Mouse (Mus musculus): ENCODE results near the gene Smim5.
"Not testable (repeated sequence)": the region's sequence is repeated elsewhere in the genome, so short reads cannot be mapped to it uniquely, and the experiment has no call there.

Gene Smim5

DNA sequence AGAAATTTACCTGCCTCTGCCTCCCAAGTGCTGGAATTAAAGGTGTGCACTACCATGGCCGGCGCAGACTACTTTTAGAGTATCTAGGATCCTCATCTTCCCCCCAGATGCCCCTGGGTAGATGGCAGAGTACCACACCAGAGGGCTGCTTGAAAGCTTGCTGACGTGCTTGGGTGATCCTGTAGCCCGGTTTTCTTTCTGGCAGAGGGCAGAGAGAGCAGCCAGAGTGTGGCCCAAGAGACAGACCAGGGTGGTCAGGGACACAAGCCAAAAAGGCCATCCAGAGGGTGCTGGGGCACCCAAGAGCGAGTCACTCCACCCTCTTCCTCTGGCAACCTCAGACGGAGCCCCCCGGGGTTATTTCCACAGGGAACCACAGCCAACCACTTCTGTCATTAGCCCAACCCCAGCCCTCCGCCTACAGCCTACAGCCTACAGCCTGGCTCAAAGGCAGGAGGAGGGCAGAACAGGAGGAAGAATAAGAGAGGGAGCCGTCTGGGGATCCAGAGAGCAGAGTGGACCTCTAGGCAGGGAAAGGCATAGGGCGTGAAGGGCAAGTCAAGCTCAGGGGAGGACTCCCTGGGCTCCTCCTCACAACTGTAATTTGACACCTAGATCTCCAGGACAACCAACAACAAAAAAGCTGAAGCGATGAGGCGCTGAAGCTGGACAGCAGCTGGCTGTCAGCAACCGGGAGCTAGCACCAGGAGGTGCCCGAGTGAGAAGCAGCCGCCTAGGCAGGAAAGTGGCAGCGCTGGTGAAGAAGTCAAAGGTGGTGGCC lies at the start of gene Smim5:
Smim5 (plus strand) TSS at position 481 of the 781 bp plus-strand sequence.
- no peak for DNase-seq (ENCODE audit: low read depth, low spot score)

DNA sequence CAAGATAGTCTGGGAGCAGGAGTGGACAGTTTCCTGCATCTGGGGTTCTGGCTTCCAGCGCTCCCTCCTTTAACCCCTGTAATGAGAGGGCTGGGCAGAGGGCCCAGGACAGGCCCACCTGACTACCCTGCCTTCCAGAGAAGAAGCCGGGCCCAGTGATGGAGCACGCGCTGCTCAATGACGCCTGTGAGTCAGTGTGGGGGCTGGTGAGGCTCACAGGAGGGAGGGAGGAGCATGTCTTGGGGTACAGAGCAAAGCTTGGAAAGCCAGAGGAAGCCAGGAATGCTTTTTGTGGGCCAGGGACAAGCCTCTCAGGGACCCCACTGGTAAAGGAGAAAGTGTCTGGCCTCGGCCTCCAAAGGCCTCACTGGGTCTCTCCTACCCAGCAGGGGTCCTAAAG lies 45.1 kb upstream of the Smim5 start:
- no peak for DNase-seq (ENCODE audit: low read depth, low spot score)

DNA sequence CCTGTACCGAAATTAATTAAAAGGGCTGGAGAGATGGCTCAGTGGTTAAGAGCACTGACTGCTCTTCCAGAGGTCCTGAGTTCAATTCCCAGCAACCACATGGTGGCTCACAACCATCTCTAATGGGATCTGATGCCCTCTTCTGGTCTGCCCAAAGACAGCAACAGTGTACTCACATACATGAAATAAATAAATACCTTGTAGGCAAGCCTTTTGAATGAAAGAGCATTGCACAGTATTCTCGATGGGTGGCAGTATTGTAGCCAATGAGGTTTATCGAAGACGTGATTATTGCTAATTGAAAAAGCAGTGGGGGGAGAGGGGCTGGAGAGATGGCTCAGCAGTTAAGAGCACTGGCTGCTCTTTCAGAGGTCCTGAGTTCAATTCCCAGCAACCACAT lies 42.6 kb upstream of the Smim5 start:
- not testable (repeated sequence) for DNase-seq (ENCODE audit: low read depth, low spot score)

DNA sequence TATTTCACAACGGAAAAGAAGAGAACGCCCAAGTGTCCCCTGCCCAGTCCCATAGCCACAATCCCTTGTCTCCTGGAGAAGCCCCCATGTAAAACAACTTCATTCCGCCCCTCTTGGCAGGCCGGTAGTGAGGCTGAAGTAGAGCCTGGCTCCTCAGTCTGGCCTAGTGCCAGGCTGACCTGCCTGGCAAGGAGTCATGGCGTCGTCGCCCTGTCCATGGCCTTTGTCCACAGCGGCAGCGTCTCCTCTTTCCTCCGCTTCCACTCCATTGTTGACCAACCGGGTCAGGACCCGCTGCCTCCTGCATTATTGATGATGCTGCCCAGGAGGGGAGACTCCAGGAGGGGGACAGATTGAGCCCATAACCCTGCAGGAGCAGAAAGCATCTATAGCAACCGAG lies 41.8 kb upstream of the Smim5 start:
- DNase-seq (ENCODE audit: low read depth, low spot score) = no peak

DNA sequence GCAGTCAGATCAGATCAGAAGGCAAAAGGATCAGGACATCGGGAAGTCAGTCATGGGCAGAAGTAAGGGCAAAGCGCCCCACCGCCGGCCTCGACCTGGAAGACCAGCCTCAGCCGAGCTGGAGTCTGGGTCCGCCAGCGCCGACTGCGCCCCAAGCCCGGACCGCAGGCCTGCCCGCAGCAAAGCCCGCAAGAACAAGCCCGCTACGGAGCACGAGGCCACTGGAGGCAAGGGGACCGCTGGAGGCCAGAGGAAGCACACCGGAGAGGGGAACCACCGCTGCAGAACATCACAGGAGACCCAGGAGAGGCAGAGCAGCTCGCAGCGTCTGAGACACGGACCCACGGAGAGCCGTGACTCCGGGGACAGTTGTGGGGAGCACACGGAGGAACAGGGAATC lies 41.4 kb upstream of the Smim5 start, which contains the start of gene Myo15b:
Myo15b (plus strand) TSS at position 53 of the 400 bp plus-strand sequence.
- DNase-seq (ENCODE audit: low read depth, low spot score) = no peak

DNA sequence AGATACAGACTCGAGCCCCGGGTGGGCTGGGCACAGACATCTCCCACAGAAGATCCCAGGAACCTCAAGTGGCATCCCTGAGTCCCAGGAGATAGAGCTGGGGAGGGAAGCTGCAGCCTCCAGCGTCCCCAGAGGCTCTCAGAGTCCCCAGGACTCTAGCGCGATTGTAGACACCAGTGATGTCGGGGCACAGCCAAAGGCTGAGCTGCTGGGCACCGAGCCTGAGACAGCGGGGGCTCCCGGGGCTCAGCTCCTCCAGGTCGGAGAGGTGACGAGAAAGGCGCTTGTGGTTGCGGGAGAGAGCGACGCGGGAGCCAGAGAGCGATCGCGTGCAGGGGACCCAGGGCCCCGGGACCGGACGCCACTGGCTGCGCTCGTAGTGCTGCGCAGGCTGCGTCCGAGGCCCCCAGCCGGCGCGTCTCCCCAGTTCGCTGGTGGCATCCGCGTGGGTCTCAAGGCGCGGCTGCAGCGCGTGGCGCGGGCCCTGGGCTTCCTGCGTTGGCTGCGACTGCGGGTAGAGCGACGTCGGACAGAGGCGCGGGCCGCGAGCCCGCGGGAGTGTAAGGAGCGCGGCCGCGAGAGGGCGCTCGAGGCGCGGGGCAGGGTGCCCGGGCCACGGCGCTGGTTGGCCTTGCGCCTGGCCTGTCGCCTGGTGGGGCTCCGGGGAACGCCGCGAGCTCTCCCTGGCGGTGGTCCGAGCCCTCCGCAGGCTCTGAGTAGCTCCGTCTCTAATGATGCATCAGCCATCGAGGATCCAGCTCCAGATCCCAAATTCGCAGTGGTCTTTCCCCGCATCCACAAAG lies 40.4 kb upstream of the Smim5 start:
- DNase-seq (ENCODE audit: low read depth, low spot score) = peak; percentile 60

DNA sequence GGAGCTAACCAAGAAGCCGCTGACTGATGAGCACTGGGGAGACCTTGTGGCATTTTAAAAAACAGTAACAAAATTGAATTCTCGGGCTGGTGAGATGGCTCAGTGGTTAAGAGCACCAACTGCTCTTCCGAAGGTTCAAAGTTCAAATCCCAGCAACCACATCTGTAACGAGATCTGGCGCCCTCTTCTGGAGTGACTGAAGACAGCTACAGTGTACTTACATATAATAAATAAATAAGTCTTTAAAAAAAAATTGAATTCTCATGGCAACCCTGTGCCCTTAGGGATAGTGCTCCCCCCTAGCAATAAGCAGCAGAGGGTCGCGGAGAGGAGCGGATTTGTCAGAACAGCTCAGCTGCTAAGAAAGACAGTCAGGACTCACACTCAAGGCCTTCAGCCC lies 35.9 kb upstream of the Smim5 start:
- DNase-seq (ENCODE audit: low read depth, low spot score) = no peak

DNA sequence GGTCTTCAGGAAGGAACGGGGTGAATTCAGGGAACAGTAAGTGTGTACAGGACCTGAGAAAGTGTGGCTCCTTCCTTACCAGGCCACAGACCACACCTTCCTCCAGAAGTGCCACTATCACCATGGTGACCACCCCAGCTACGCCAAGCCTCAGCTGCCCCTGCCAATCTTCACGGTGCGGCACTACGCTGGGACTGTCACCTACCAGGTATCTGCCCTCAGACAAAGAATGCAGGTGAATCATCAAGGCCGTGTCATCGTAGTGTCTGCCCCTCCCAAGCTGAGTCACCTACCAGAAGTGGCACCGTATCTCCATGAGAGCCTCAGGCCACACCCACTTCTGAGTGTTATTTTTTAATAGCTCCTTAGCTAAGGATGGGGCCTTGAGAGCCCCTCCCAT lies 30.4 kb upstream of the Smim5 start:
- no peak for DNase-seq (ENCODE audit: low read depth, low spot score)

DNA sequence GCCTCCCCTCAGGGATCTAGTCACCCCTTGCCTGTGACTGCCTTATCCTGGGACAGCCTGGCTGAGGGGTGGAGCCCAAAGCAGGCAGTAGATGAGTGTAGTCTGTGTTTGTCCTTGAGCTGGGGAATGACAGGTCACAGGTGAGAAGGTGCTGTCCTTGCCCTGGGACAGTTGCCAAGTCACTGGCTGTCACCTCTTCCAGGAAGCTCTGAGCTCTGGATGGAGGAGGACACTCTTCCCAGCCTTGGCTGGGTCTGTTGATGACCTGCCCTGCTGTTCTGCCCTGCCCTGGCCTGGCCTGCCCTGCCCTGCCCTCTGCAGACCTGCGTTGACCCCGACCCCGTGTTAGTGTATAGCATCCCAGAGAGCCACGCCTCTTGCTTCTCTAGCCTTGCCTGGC lies 27.3 kb upstream of the Smim5 start:
- DNase-seq (ENCODE audit: low read depth, low spot score) = no peak

DNA sequence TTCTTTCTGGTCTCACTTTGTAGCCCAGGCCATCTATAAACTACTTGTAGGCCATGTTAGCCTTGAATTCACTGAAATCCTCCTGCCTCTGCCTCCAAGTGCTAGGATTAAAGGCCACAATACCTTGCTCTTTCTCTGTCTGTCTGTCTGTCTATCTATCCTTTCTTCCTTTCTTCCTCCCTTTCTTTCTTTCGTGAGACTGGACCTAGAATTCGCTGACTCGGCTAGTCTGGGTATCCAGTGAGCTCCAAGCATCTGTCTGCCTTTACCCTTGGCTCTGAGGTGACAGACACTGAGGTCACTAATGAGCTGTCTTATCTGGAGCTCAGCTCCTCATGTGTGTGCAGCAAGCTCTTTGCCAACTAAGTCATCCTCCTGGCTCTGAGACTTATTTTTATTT lies 23.8 kb upstream of the Smim5 start:
- DNase-seq (ENCODE audit: low read depth, low spot score) = no peak

DNA sequence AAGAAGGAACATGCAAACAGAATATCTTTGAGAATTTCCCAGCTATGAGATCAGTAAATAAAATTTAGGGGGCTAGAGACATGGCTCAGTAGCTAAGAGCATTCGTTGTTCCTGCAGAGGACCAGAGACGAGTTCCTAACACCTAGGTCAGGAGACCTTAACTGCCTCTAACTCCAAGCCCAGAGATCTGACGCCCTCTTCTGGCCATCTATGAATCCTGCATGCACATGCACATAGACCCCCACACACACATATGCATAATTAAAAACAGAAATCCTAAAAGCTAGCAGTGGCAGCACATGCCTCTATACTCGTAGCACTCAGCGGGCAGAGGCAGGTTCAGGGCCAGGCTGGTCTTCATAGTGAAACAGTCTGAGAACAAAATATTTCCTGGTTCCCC lies 23.3 kb upstream of the Smim5 start:
- DNase-seq (ENCODE audit: low read depth, low spot score) = no peak

DNA sequence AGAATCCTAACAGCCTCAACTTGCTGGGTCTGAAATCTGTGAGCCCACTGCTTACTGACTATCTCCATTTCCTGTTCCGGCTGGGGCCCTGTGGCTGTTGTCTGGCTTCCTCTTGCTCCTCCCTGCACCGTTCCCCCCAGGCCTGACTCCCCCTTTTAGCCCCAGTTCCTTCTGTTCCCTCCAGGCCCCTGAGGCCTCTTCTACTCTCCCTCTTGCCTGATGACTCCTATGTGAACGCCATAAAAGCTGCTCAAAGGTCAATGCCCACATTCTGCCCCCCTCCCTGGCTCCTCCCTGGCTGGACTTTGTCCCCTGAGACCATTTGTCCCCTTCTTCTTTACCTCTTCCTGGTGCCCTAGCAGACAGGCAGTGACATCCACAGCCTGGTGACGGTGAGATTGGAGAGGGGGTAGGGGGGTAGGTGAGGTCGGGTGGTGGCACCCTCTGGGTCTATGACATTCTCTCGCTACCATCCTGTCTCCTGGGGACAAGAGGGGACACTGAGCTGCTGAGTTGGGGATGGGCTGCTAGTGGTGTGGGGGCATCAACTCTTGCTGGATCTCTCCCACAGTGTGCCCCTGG lies 22.5 kb upstream of the Smim5 start:
- no peak for DNase-seq (ENCODE audit: low read depth, low spot score)

DNA sequence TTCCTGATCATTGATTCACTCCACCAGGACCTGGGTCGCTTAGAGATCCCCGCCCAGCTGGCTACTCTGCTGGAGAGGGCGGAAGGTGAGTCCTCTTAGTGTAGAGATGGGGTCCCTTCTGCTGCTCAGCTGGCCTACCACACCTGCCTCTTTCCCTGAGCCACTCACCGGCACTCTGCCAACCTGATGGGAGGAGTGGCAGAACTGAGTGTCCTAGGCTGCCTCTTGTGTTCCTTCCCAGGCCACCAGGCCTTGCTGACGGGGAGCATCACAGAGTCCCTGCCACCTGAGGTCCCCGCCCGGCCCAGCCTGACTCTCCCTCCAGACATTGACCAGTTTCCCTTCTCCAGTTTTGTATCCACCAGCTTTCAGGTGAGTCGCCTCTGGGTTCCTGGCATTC lies 21.7 kb upstream of the Smim5 start:
- DNase-seq (ENCODE audit: low read depth, low spot score) = no peak

DNA sequence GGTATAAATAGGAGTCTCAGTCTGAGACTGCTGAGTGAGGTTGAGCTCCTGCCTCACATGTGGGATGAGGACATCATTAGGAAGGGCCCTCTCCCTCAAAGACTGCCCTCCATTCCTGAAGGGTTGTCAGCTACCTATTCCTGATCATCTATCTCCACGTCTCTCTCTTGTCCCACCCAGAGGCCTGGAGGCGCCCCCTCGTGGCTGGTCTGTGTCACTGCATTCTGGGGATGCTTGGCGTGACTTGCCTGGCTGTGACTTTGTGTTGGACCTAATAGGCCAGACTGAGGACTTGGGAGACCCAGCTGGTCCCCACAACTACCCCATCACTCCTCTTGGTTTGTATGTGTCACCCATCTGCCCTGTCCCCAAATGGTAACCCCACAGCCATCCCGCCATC lies 18.8 kb upstream of the Smim5 start:
- DNase-seq (ENCODE audit: low read depth, low spot score) = no peak

DNA sequence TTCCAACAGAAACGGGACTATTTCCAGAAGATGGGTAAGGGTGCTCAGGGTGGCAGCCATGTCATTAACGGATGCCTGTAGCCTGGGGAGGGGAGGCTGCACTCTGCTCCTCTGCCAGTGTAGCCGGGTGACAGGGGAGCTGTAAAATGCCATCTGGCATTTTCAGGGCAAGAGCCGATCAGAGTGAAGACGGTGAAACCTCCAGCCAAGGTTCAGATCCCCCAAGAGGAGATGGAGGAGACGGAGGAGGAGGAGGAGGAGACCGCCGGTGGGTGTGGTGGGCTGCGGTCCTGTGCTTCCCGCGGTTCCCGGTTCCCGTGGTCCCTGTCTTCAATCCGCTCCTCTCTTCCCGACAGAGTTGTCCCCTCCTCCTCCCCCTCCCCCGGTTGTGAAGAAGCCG lies 16.5 kb upstream of the Smim5 start:
- DNase-seq (ENCODE audit: low read depth, low spot score) = no peak

DNA sequence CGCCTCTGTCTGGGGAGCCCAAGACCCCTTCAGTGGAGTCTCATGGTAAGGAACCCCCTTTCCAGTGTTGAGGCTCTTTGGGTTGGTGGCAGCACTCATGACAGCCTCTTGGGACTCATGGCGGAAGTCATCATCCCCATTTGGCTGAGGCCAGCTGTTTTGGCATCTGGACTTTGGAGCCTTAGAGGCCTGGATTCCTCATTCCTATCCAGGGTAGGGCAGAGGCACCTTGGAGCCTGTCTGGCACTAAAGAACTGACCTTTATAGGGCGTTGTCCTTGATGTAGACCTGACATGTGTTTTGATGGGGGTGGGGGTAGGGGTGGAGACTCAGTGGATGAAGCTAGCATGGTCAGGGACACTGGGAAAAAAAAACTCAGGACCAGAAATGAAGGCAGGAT lies 15.4 kb upstream of the Smim5 start:
- DNase-seq (ENCODE audit: low read depth, low spot score) = no peak

DNA sequence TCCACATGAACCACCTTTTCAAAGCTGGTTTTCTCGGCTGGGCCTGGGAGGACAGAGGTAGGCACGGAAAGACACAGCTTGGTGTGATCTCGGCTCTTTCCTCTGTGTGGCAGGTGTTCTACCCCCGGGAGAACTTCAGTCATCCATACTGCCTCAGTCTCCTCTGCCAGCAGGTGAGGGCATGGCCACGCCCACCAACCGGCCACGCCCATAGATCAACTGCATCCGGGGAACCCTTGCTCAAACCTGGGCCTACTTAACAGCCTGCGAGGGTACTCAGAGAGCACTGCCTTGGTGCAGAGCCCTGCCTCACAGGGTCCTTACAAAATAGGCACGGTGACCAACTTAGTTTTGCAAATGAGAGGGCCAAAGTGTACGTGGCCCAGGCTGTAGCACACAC lies 14.5 kb upstream of the Smim5 start:
- DNase-seq (ENCODE audit: low read depth, low spot score) = no peak

DNA sequence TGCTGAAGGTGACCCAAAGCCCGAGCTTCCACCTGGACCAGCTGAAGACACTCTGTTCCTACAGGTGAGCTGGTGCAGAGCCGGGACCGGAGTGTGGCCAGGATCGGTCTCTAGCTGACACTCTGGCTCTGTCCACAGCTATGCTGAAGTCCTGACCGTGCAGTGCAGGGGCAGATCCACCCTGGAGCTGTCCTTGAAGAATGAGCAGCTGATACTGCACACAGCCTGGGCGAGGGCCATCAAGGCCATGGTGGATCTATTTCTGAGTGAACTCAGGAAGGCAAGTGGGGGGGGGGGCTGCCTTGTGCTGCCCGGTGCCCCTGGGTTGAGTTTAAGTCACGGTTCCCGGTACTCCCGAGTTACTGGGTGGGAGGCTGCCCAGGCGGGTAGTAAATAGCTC lies 13.3 kb upstream of the Smim5 start:
- no peak for DNase-seq (ENCODE audit: low read depth, low spot score)

DNA sequence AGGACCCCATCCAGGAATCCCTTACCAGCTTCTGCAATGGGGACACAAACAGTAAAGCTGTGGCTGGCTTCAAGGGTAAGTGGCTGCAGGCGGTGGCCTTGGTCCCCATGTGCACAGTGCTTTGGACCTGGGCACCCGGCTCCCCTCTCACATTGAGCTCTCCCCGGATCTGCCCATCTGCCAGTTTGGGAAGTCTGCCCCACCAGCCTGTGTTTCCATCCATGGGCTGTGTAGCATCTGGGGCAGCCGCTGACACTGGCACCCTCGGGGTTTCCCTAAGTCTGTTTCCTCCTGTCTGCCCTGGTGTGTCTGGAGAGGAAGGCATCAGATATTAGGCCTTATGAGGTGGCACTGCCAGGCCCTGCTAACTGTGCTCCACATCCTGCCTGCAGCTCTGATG lies 11.7 kb upstream of the Smim5 start:
- DNase-seq (ENCODE audit: low read depth, low spot score) = no peak

DNA sequence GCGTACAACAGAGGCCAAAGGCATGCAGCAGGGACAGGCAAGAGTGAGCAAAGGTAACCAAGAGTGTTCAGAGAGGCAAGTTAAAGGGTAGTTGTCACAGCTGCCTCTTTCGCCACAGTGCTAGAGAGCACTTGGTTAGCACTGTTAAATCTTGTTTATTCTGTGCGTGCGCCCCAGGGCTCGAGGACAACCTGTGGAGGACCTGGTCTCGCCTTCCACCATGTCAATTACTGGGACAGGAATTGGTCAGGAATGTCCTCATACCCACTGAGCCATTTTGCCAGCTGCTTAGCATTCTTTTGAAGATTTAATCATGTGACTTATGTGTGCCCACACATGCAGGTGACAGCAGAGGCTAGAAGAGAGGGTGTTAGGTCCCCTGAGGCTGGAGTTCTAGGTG lies 10.6 kb upstream of the Smim5 start:
- no peak for DNase-seq (ENCODE audit: low read depth, low spot score)

DNA sequence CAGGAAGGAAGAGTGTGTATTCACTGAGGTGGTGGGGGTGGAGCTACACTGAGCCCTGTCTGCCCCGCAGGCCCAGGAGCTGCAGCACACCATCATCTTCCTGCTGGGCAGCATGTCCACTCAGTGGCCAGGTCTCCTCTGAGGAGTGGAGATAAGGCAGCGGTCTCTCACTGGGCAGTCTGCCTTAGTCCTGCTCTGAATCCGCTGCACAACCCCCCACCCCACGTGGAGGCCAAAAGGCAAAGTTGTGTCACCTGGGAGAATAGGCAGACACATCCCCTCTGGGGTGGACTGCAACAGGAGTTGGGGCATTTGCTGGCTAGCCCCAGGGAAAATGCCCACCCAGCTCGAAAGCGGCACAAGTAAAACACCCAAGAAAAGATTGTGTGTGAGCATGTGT lies 7.6 kb upstream of the Smim5 start:
- no peak for DNase-seq (ENCODE audit: low read depth, low spot score)

DNA sequence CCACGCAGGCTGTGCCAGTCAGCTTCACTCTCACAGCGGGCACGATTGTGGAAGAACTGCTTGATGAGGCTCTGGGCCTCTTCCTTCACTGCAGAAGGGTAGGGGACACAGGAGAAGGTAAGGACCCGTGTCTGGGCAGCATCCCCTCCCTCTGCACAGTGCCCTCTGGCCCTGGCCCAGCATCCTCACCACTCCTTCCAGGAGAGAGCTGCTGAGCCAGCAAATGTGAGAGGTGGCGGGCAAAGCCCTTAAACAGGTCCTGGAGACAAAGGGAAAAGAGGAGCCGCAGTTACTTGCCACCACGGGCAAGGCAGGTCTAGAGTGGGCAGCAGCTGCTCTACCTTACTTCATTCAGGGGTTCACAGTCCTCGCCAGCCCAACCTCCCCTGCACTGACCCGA lies 6.7 kb upstream of the Smim5 start:
- no peak for DNase-seq (ENCODE audit: low read depth, low spot score)
